Mouse (Mus musculus) C2C12 (cell line): ENCODE measurements around the gene Spata2. TPM values are rescaled to one million over a fixed set of nuclear protein-coding genes. Genes with fewer than 3 reads are reported as not detected.

Experiments
- H3K27me3 ChIP-seq: one replicate; pipeline ENCODE4 v1.6.1; 2011; ENCODE audit not compliant: control insufficient read depth, insufficient read depth, insufficient read length
- H3K36me3 ChIP-seq: one replicate; pipeline ENCODE4 v1.6.1; 2011; ENCODE audit not compliant: control insufficient read depth, insufficient read depth
- H3K4me3 ChIP-seq: one replicate; pipeline ENCODE4 v1.5.1; 2011; ENCODE audit warnings: mild to moderate bottlenecking, control low read depth; ENCODE audit not compliant: poor library complexity, insufficient read depth, severe bottlenecking
- H3K79me2 ChIP-seq: one replicate; pipeline ENCODE4 v1.6.1; 2011; ENCODE audit not compliant: control insufficient read depth, insufficient read depth
- H3K79me3 ChIP-seq: one replicate; pipeline ENCODE4 v1.6.1; 2011; ENCODE audit warnings: low read depth, control low read depth
- H3ac ChIP-seq: one replicate; pipeline ENCODE3; 2011; ENCODE audit warnings: low read depth; ENCODE audit not compliant: control insufficient read depth, insufficient read length
- CEBPB ChIP-seq: IDR thresholded peaks from one replicate; pipeline ENCODE4 v1.6.1; 2011; ENCODE audit warnings: low read depth, mild to moderate bottlenecking, control low read depth, moderate library complexity
- CTCF ChIP-seq: IDR thresholded peaks from one replicate; pipeline ENCODE4 v1.5.1; 2011; ENCODE audit not compliant: control insufficient read depth, insufficient read depth, insufficient read length
- FOSL1 ChIP-seq: IDR thresholded peaks from one replicate; pipeline ENCODE4 v1.8.0; 2011; ENCODE audit warnings: mild to moderate bottlenecking, low read length; ENCODE audit not compliant: poor library complexity, insufficient read depth, severe bottlenecking
- MAX ChIP-seq: IDR thresholded peaks from one replicate; pipeline ENCODE4 v1.6.1; 2011; ENCODE audit warnings: mild to moderate bottlenecking, control low read depth
- MYOD1 ChIP-seq: IDR thresholded peaks from one replicate; pipeline ENCODE4 v1.6.1; 2011; ENCODE audit warnings: low read depth; ENCODE audit not compliant: control insufficient read depth, insufficient read length
- MYOG ChIP-seq: IDR thresholded peaks from one replicate; pipeline ENCODE4 v1.6.1; 2011; ENCODE audit not compliant: control insufficient read depth, insufficient read length; ENCODE audit errors: extremely low read depth
- USF1 ChIP-seq: IDR thresholded peaks from one replicate; pipeline ENCODE4 v1.6.1; 2011; ENCODE audit warnings: low read depth, mild to moderate bottlenecking, control low read depth, moderate library complexity
- polyA plus RNA-seq: library from polyadenylated mRNA; unstranded; fragments of >200 nt; fragmentation: generic; extraction: Trizol; gene quantifications from one replicate; pipeline ENCODE4 v1.2.1, GENCODE M21; 2012; ENCODE audit warnings: missing spikeins

Spata2 gene
- polyA plus RNA-seq, 1 experiment = 10.4 TPM

- Histone ChIP-seq H3ac (no peak overlapping the region), H3K36me3 (peaks cover 78% of the 10 kb centered on the region), H3K79me2 (peaks cover 15% of the 10 kb centered on the region), H3K4me3 (no peak overlapping the region), H3K27me3 (no peaks in the 10 kb centered on the region), H3K79me3 (peaks cover 2% of the 10 kb centered on the region)
- no peak for TF ChIP-seq MAX
- no peak for TF ChIP-seq MYOD1
- TF ChIP-seq USF1 = no peak
- no peak for TF ChIP-seq CEBPB
- TF ChIP-seq FOSL1 = no peak
- no peak for TF ChIP-seq MYOG
- no peak for TF ChIP-seq CTCF
These were observed 22.0 kb upstream of the Spata2 start for GRCm38 (mm10) chr2:167514641-167515040.

GRCm38 (mm10) chr2:167512970-167513369 is 20.3 kb upstream of the Spata2 start:
- Histone ChIP-seq H3K79me3 (peaks cover 16% of the 10 kb centered on the region), H3K79me2 (peaks cover 32% of the 10 kb centered on the region), H3K4me3 (no peak overlapping the region), H3K27me3 (no peaks in the 10 kb centered on the region), H3K36me3 (peaks cover 92% of the 10 kb centered on the region), H3ac (no peak overlapping the region)
- TF ChIP-seq CTCF (no peak), MYOD1 (no peak), FOSL1 (no peak), MAX (no peak), MYOG (no peak), USF1 (no peak), CEBPB (no peak)

- Histone ChIP-seq H3K79me2 (peaks cover 38% of the 10 kb centered on the region), H3ac (no peak overlapping the region), H3K4me3 (no peak overlapping the region), H3K27me3 (no peaks in the 10 kb centered on the region), H3K79me3 (peaks cover 22% of the 10 kb centered on the region), H3K36me3 (peaks cover 95% of the 10 kb centered on the region)
- no peak for TF ChIP-seq MAX
- no peak for TF ChIP-seq USF1
- no peak for TF ChIP-seq FOSL1
- TF ChIP-seq MYOD1 = no peak
- TF ChIP-seq CTCF = no peak
- no peak for TF ChIP-seq MYOG
- no peak for TF ChIP-seq CEBPB
These were observed 19.7 kb upstream of the Spata2 start for GRCm38 (mm10) chr2:167512365-167512764.

- TF ChIP-seq CTCF = no peak
- TF ChIP-seq FOSL1 = no peak
- TF ChIP-seq USF1 = no peak
- no peak for TF ChIP-seq MAX
- no peak for TF ChIP-seq CEBPB
- TF ChIP-seq MYOD1 = no peak
- TF ChIP-seq MYOG = no peak
- H3K79me3 ChIP-seq = peaks cover 36% of the 10 kb centered on the region
- H3K36me3 ChIP-seq = peaks cover 82% of the 10 kb centered on the region
- H3K79me2 ChIP-seq = peaks cover 57% of the 10 kb centered on the region
- no peak overlapping the region for H3ac ChIP-seq
- H3K27me3 ChIP-seq = no peaks in the 10 kb centered on the region
- no peak overlapping the region for H3K4me3 ChIP-seq
These were observed 17.8 kb upstream of the Spata2 start for GRCm38 (mm10) chr2:167510485-167510884.

GRCm38 (mm10) chr2:167508569-167508968 is 15.9 kb upstream of the Spata2 start:
- peaks cover 76% of the 10 kb centered on the region for H3K79me2 ChIP-seq
- H3K27me3 ChIP-seq = no peaks in the 10 kb centered on the region
- H3K36me3 ChIP-seq = peaks cover 77% of the 10 kb centered on the region
- TF ChIP-seq FOSL1 = no peak
- no peak for TF ChIP-seq MYOG
- TF ChIP-seq USF1 = no peak
- TF ChIP-seq MYOD1 = no peak
- TF ChIP-seq CTCF = no peak
- no peak for TF ChIP-seq CEBPB
- TF ChIP-seq MAX = no peak
- no peak overlapping the region for H3ac ChIP-seq
- no peak overlapping the region for H3K4me3 ChIP-seq
- peaks cover 53% of the 10 kb centered on the region for H3K79me3 ChIP-seq
